Mouse (Mus musculus) ES-E14 (cell line): Measurements from ENCODE around the gene Srxn1.

Source experiments
- CHD2 ChIP-seq: IDR thresholded peaks from 2 replicates; pipeline ENCODE4 v1.6.1; 2014; ENCODE audit warnings: mild to moderate bottlenecking, low read depth, low read length, inconsistent platforms
- HCFC1 ChIP-seq: IDR thresholded peaks from 2 replicates; pipeline ENCODE4 v1.6.1; 2012; ENCODE audit warnings: low read length, inconsistent platforms, borderline replicate concordance; ENCODE audit not compliant: insufficient read depth
- ZC3H11A ChIP-seq: IDR thresholded peaks from 2 replicates; pipeline ENCODE4 v1.6.1; 2012; ENCODE audit warnings: low read depth, mild to moderate bottlenecking, inconsistent platforms, low read length, borderline replicate concordance
- ZNF384 ChIP-seq: IDR thresholded peaks from 2 replicates; pipeline ENCODE4 v1.6.1; 2012; ENCODE audit warnings: low read depth, low read length, inconsistent platforms

DNA sequence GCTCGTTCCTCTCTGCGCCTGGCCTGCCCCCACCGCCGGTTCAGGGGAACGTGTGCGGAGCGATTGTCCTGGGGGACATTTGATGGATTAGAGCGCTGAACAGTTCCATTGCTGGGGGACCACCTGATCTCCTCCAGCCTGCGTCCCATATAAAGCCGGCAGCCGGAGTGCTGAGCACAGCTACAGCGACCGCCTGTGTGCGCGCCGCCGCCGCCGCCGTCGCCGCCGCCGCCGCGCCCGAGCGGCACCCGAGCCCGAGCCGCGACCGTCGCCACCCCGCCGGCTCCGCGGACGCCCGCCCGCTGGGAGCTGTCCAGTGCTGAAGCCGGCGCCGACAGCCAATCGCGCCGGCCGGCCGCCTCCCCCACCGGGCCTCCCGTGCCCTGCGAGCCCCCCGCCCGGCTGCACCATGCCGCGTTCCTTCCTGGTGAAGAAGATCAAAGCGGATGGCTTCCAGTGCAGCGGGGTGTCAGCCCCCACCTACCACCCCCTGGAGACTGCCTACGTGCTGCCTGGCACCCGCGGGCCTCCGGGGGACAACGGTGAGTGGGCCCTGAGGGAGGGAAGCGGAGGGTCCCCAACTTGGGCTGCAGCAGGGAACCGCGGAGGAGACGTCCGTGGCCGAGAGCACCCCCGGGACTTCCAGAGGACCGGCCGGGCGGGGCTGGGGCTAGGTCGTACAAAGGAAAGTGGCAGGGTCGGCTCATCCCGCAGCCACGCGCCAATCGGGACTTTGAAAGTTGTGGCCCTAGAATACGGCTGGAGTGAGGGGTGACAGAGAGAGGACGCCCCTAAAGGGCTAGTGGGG is 23.5 kb upstream of the Srxn1 start:
- no peak for TF ChIP-seq CHD2
- no peak for TF ChIP-seq ZC3H11A
- no peak for TF ChIP-seq HCFC1
- no peak for TF ChIP-seq ZNF384
